Mouse (Mus musculus) small intestine, adult 2 months (tissue): ENCODE results near the gene Izumo1.

Experiments
- CTCF ChIP-seq: fragments of 200-500 bp; IDR thresholded peaks from 2 replicates; pipeline ENCODE4 v1.5.1; 2012; ENCODE audit warnings: low read depth, mild to moderate bottlenecking, control low read depth, inconsistent platforms, low read length, moderate library complexity, mixed read lengths; ENCODE audit not compliant: insufficient replicate concordance, insufficient read length; ENCODE audit errors: extremely low read depth
- POLR2A ChIP-seq: fragments of 200-500 bp; IDR thresholded peaks from 2 replicates; pipeline ENCODE4 v1.6.1; 2012; ENCODE audit warnings: low read depth, mild to moderate bottlenecking, control low read depth, inconsistent platforms, low read length, moderate library complexity

DNA sequence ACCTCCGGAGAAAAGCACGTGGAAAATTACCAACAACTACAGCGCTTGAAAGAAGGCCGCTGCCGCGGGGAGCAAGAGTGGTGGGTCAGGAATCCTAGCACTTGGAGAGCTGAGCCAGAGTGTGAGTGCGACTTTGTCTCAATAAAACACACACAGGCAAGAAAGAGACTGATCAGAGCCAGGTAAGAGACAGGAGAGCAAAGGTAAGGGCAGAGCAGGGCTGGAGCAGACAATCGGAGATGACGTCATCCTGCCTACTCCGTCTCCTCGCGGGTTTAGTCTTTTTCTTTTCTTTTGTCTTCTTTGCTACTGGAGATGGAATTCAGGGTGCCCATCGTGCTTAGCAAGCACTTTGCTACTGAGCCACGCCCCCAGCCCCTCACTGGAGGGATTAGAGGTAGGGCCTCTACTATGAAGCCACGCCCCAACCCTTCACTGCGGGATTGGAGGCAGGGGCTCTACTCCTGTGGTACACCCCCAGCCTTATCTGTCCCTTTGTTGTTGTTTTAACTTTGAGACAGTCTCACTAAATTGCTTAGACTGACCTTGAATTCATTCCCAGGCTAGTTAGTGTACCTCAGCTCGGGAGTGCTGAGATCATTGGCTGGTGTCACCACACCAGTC is 32.9 kb downstream of the Izumo1 start:
- TF ChIP-seq CTCF (no peak), POLR2A (no peak)
